Mouse (Mus musculus) megakaryocyte, embryonic 14.5 days (primary cell): ENCODE results near the gene Adgrv1.

Experiments
- FLI1 ChIP-seq: IDR thresholded peaks from 2 replicates; pipeline ENCODE4 v1.6.1; 2012; ENCODE audit warnings: low read length, inconsistent platforms, mixed read lengths
- GATA1 ChIP-seq: IDR thresholded peaks from 3 replicates; pipeline ENCODE4 v1.6.1; 2012; ENCODE audit warnings: mixed read lengths, low read length, inconsistent platforms, borderline replicate concordance

DNA sequence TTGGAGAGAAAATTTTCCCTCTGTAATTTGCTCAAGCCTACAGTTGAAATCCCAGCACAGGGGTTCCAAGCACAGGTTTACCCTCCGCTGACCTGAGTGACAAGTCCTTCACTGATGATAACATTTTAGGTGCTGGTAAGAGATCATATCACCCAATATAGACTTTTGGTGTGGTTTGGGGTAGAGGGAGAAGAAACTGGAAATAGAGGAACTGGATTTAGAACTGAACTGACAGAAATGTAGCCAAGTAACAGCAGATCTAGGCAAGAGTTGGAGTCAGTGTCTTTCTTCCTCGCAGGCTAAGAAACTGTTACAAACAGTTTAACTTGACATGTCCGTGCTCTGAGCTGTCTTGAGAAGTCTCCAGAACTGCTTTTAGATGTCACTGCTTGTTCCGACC, 581.5 kb downstream of the Adgrv1 start:
- TF ChIP-seq GATA1 (no peak), FLI1 (no peak)
